Mouse (Mus musculus) kidney, adult 2 months (tissue): ENCODE measurements around the gene Gm10401.

Experiments used
- CTCF ChIP-seq: fragments of 200-500 bp; conservative IDR thresholded peaks from 2 replicates; pipeline ENCODE4 v1.5.1; 2011; ENCODE audit warnings: low read depth, mild to moderate bottlenecking, control low read depth, low read length, moderate library complexity, mixed read lengths; ENCODE audit not compliant: insufficient read depth, insufficient read length
- POLR2A ChIP-seq: fragments of 200-500 bp; IDR thresholded peaks from one replicate; pipeline ENCODE4 v1.6.1; 2011; ENCODE audit warnings: low read depth, low read length, control low read depth

DNA sequence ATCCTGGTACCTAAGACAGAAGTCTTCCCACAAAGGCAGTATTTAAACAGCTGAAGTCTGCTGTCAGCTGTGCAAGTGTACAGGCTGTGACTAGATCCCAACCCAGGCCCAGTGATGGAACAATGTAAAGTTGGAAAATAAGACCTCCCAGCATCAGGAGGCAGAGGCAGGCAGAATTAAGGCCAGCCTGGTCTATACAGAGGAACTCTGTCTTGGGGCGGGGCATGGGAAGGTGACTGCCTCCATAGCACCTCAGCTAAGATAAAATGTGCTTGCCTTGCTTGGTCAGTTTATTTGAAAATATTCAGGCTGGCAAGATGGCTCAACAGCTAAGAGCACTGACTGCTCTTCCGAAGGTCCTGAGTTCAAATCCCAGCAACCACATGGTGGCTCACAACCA, 27.6 kb downstream of the Gm10401 start:
- TF ChIP-seq POLR2A (no peak), CTCF (no peak)
